Mouse (Mus musculus): ENCODE data around the gene Ank. TPM values are rescaled to one million over a fixed set of nuclear protein-coding genes. Genes with fewer than 3 reads are reported as not detected.
"Not testable (repeated sequence)": the region's sequence is repeated elsewhere in the genome, so short reads cannot be mapped to it uniquely, and the experiment has no call there.

Ank gene
- polyA plus RNA-seq, 1 experiment from 2014 or later, result 10.3 TPM

- H3K27me3 ChIP-seq; H3K9ac ChIP-seq; ATAC-seq (ENCODE audit: low FRiP score); H3K4me2 ChIP-seq; H3K36me3 ChIP-seq (replicated peaks); H3K27ac ChIP-seq; H3K9me3 ChIP-seq; H3K4me3 ChIP-seq (replicated peaks): not testable (repeated sequence)
- WGBS, result 56% methylated on average over 3 of the region's 3 CpGs
- peaks cover 21% of the 10 kb centered on the region for H3K4me1 ChIP-seq
Measured at GRCm38 (mm10) chr15:27470346-27470745, 3.9 kb downstream of the Ank start.

GRCm38 (mm10) chr15:27472315-27472714 is 5.8 kb downstream of the Ank start:
- no peak overlapping the region for H3K4me2 ChIP-seq
- no peak overlapping the region for H3K27ac ChIP-seq
- no peak overlapping the region for H3K4me3 ChIP-seq (replicated peaks)
- WGBS, result 72% methylated on average over 9 of the region's 9 CpGs
- ATAC-seq (ENCODE audit: low FRiP score), result no peak
- H3K9ac ChIP-seq, result no peak overlapping the region
- H3K9me3 ChIP-seq, result no peaks in the 10 kb centered on the region
- H3K4me1 ChIP-seq, result peaks cover 14% of the 10 kb centered on the region
- 0 out of 2 replicates have a peak, but pooled peaks cover 6% of the 10 kb centered on the region for H3K27me3 ChIP-seq
- 0 out of 2 replicates have a peak, but pooled peaks cover 2% of the 10 kb centered on the region for H3K36me3 ChIP-seq (replicated peaks)

GRCm38 (mm10) chr15:27475988-27476387 is 9.5 kb downstream of the Ank start:
- 82% methylated on average over 15 of the region's 15 CpGs for WGBS
- Histone ChIP-seq H3K4me2 (no peak overlapping the region), H3K27me3 (no peaks in the 10 kb centered on the region), H3K27ac (no peak overlapping the region), H3K4me1 (0 out of 2 replicates have a peak, but pooled peaks cover 4% of the 10 kb centered on the region), H3K36me3 (replicated peaks) (0 out of 2 replicates have a peak, but pooled peaks cover 2% of the 10 kb centered on the region), H3K9ac (no peak overlapping the region), H3K9me3 (no peaks in the 10 kb centered on the region), H3K4me3 (replicated peaks) (no peak overlapping the region)
- no peak for ATAC-seq (ENCODE audit: low FRiP score)

GRCm38 (mm10) chr15:27476671-27477070 is 10.2 kb downstream of the Ank start:
- Histone ChIP-seq H3K4me1 (0 out of 2 replicates have a peak, but pooled peaks cover 4% of the 10 kb centered on the region), H3K4me2 (no peak overlapping the region), H3K27ac (no peak overlapping the region), H3K36me3 (replicated peaks) (no peaks in the 10 kb centered on the region), H3K9me3 (no peaks in the 10 kb centered on the region), H3K27me3 (no peaks in the 10 kb centered on the region), H3K4me3 (replicated peaks) (no peak overlapping the region), H3K9ac (no peak overlapping the region)
- 88% methylated on average over 12 of the region's 12 CpGs for WGBS
- ATAC-seq (ENCODE audit: low FRiP score), result no peak

GRCm38 (mm10) chr15:27477159-27477558 is 10.7 kb downstream of the Ank start:
- Histone ChIP-seq H3K4me3 (replicated peaks) (no peak overlapping the region), H3K27me3 (no peaks in the 10 kb centered on the region), H3K9ac (no peak overlapping the region), H3K4me1 (0 out of 2 replicates have a peak, but pooled peaks cover 4% of the 10 kb centered on the region), H3K9me3 (no peaks in the 10 kb centered on the region), H3K36me3 (replicated peaks) (no peaks in the 10 kb centered on the region), H3K27ac (no peak overlapping the region), H3K4me2 (no peak overlapping the region)
- ATAC-seq (ENCODE audit: low FRiP score), result no peak
- WGBS, result 97% methylated on average over 9 of the region's 9 CpGs

- Histone ChIP-seq H3K4me3 (replicated peaks) (no peak overlapping the region), H3K9ac (no peak overlapping the region), H3K4me1 (0 out of 2 replicates have a peak, but pooled peaks cover under 1% of the 10 kb centered on the region), H3K9me3 (no peaks in the 10 kb centered on the region), H3K4me2 (no peak overlapping the region), H3K27ac (no peak overlapping the region), H3K36me3 (replicated peaks) (no peaks in the 10 kb centered on the region), H3K27me3 (no peaks in the 10 kb centered on the region)
- WGBS, result 90% methylated on average over 7 of the region's 7 CpGs
- no peak for ATAC-seq (ENCODE audit: low FRiP score)
Measured at GRCm38 (mm10) chr15:27477630-27478029, 11.2 kb downstream of the Ank start.

- no peak overlapping the region for H3K4me2 ChIP-seq
- no peak overlapping the region for H3K9ac ChIP-seq
- no peaks in the 10 kb centered on the region for H3K36me3 ChIP-seq (replicated peaks)
- H3K4me1 ChIP-seq, result peaks cover 4% of the 10 kb centered on the region
- no peak for ATAC-seq (ENCODE audit: low FRiP score)
- H3K27ac ChIP-seq, result no peak overlapping the region
- H3K4me3 ChIP-seq (replicated peaks), result no peak overlapping the region
- no peaks in the 10 kb centered on the region for H3K27me3 ChIP-seq
- no peaks in the 10 kb centered on the region for H3K9me3 ChIP-seq
- 88% methylated on average over 4 of the region's 4 CpGs for WGBS
Measured at GRCm38 (mm10) chr15:27480333-27481015, 14.0 kb downstream of the Ank start.

GRCm38 (mm10) chr15:27481956-27482355 is 15.5 kb downstream of the Ank start:
- no peak overlapping the region for H3K9ac ChIP-seq
- no peaks in the 10 kb centered on the region for H3K36me3 ChIP-seq (replicated peaks)
- ATAC-seq (ENCODE audit: low FRiP score), result no peak
- H3K4me3 ChIP-seq (replicated peaks), result no peak overlapping the region
- peaks cover 19% of the 10 kb centered on the region for H3K4me1 ChIP-seq
- 89% methylated on average over 4 of the region's 4 CpGs for WGBS
- H3K9me3 ChIP-seq, result no peaks in the 10 kb centered on the region
- H3K4me2 ChIP-seq, result no peak overlapping the region
- no peak overlapping the region for H3K27ac ChIP-seq
- H3K27me3 ChIP-seq, result no peaks in the 10 kb centered on the region

GRCm38 (mm10) chr15:27483183-27483582 is 16.7 kb downstream of the Ank start:
- no peak overlapping the region for H3K27ac ChIP-seq
- H3K27me3 ChIP-seq, result no peaks in the 10 kb centered on the region
- H3K4me2 ChIP-seq, result no peak overlapping the region
- no peaks in the 10 kb centered on the region for H3K9me3 ChIP-seq
- H3K4me3 ChIP-seq (replicated peaks), result no peak overlapping the region
- ATAC-seq (ENCODE audit: low FRiP score), result no peak
- no peaks in the 10 kb centered on the region for H3K36me3 ChIP-seq (replicated peaks)
- peaks cover 30% of the 10 kb centered on the region for H3K4me1 ChIP-seq
- no peak overlapping the region for H3K9ac ChIP-seq
- whole genome bisulfite sequencing, result 53% methylated on average over 3 of the region's 3 CpGs

GRCm38 (mm10) chr15:27485567-27486278 is 19.2 kb downstream of the Ank start:
- no peaks in the 10 kb centered on the region for H3K9me3 ChIP-seq
- H3K4me3 ChIP-seq (replicated peaks), result no peak overlapping the region
- ATAC-seq (ENCODE audit: low FRiP score), result no peak
- no peak overlapping the region for H3K27ac ChIP-seq
- H3K36me3 ChIP-seq (replicated peaks), result no peaks in the 10 kb centered on the region
- no peaks in the 10 kb centered on the region for H3K27me3 ChIP-seq
- no peak overlapping the region for H3K4me2 ChIP-seq
- H3K4me1 ChIP-seq, result peaks cover 39% of the 10 kb centered on the region
- WGBS, result 31% methylated on average over 12 of the region's 12 CpGs
- no peak overlapping the region for H3K9ac ChIP-seq

GRCm38 (mm10) chr15:27486279-27486618 is 19.8 kb downstream of the Ank start:
- Histone ChIP-seq H3K4me3 (replicated peaks) (no peak overlapping the region), H3K4me2 (no peak overlapping the region), H3K27me3 (no peaks in the 10 kb centered on the region), H3K36me3 (replicated peaks) (no peaks in the 10 kb centered on the region), H3K9me3 (no peaks in the 10 kb centered on the region), H3K27ac (no peak overlapping the region), H3K4me1 (peaks cover 39% of the 10 kb centered on the region), H3K9ac (no peak overlapping the region)
- WGBS, result 72% methylated on average over 5 of the region's 5 CpGs
- no peak for ATAC-seq (ENCODE audit: low FRiP score)

- Histone ChIP-seq H3K4me1 (peaks cover 39% of the 10 kb centered on the region), H3K4me2 (no peak overlapping the region), H3K27me3 (no peaks in the 10 kb centered on the region), H3K27ac (no peak overlapping the region), H3K9me3 (no peaks in the 10 kb centered on the region), H3K9ac (no peak overlapping the region), H3K4me3 (replicated peaks) (no peak overlapping the region), H3K36me3 (replicated peaks) (no peaks in the 10 kb centered on the region)
- 50% methylated on average over 8 of the region's 8 CpGs for WGBS
- ATAC-seq (ENCODE audit: low FRiP score), result no peak
Measured at GRCm38 (mm10) chr15:27487059-27487458, 20.6 kb downstream of the Ank start.

- Histone ChIP-seq H3K4me2 (no peak overlapping the region), H3K9ac (no peak overlapping the region), H3K36me3 (replicated peaks) (no peaks in the 10 kb centered on the region), H3K4me3 (replicated peaks) (no peak overlapping the region), H3K27ac (0 out of 2 replicates have a peak overlapping the region, but pooled peaks have one; percentile 50), H3K9me3 (no peaks in the 10 kb centered on the region), H3K27me3 (no peaks in the 10 kb centered on the region), H3K4me1 (peaks cover 39% of the 10 kb centered on the region)
- 41% methylated on average over 10 of the region's 10 CpGs for WGBS
- no peak for ATAC-seq (ENCODE audit: low FRiP score)
Measured at GRCm38 (mm10) chr15:27488042-27488441, 21.6 kb downstream of the Ank start.
